Mouse (Mus musculus): ENCODE data around the gene Bcas2. TPM values are rescaled to one million over a fixed set of nuclear protein-coding genes. Genes with fewer than 3 reads are reported as not detected.
A peak's percentile ranks its signal among the peaks of the same experiment; 100 is the strongest.
"Not testable (repeated sequence)": the region's sequence is repeated elsewhere in the genome, so short reads cannot be mapped to it uniquely, and the experiment has no call there.

Bcas2 gene
- polyA plus RNA-seq, 1 experiment from 2014 or later: 269 TPM

- WGBS: 98% methylated on average over 4 of the region's 4 CpGs
- H3K4me2 ChIP-seq: no peak overlapping the region
- no peak overlapping the region for H3K9ac ChIP-seq
- no peaks in the 10 kb centered on the region for H3K27me3 ChIP-seq
- peaks cover 60% of the 10 kb centered on the region for H3K36me3 ChIP-seq (ENCODE audit: poor library complexity, severe bottlenecking)
- peaks cover 7% of the 10 kb centered on the region for H3K4me1 ChIP-seq
- H3K9me3 ChIP-seq (replicated peaks): no peaks in the 10 kb centered on the region
- H3K4me3 ChIP-seq: no peak overlapping the region
- ATAC-seq: no peak
- H3K27ac ChIP-seq: no peak overlapping the region
Measured at GRCm38 (mm10) chr3:103176740-103177139, 5.3 kb downstream of the Bcas2 start.

GRCm38 (mm10) chr3:103179527-103179926, 8.1 kb downstream of the Bcas2 start:
- Histone ChIP-seq H3K9ac (no peak overlapping the region), H3K4me3 (no peak overlapping the region), H3K4me1 (no peaks in the 10 kb centered on the region), H3K27me3 (no peaks in the 10 kb centered on the region), H3K4me2 (no peak overlapping the region), H3K27ac (no peak overlapping the region), H3K36me3 (ENCODE audit: poor library complexity, severe bottlenecking) (peaks cover 46% of the 10 kb centered on the region), H3K9me3 (replicated peaks) (no peaks in the 10 kb centered on the region)
- ATAC-seq: no peak
- WGBS: 95% methylated on average over 9 of the region's 9 CpGs

- Histone ChIP-seq H3K4me1 (no peaks in the 10 kb centered on the region), H3K27me3 (no peaks in the 10 kb centered on the region), H3K4me3 (no peak overlapping the region), H3K36me3 (ENCODE audit: poor library complexity, severe bottlenecking) (peaks cover 33% of the 10 kb centered on the region), H3K9ac (no peak overlapping the region), H3K4me2 (no peak overlapping the region), H3K27ac (no peak overlapping the region), H3K9me3 (replicated peaks) (no peaks in the 10 kb centered on the region)
- ATAC-seq: no peak
- 58% methylated on average over 4 of the region's 4 CpGs for WGBS
Measured at GRCm38 (mm10) chr3:103181171-103181570, 9.7 kb downstream of the Bcas2 start.

GRCm38 (mm10) chr3:103182821-103183220, 11.4 kb downstream of the Bcas2 start:
- Histone ChIP-seq H3K9ac (no peak overlapping the region), H3K4me1 (no peaks in the 10 kb centered on the region), H3K27me3 (no peaks in the 10 kb centered on the region), H3K4me2 (no peak overlapping the region), H3K27ac (no peak overlapping the region), H3K4me3 (no peak overlapping the region), H3K9me3 (replicated peaks) (no peaks in the 10 kb centered on the region), H3K36me3 (ENCODE audit: poor library complexity, severe bottlenecking) (peaks cover 17% of the 10 kb centered on the region)
- 79% methylated on average over 14 of the region's 14 CpGs for WGBS
- ATAC-seq: no peak

GRCm38 (mm10) chr3:103184467-103184866, 13.0 kb downstream of the Bcas2 start:
- H3K27ac ChIP-seq; H3K9ac ChIP-seq; H3K4me3 ChIP-seq; H3K27me3 ChIP-seq; H3K4me2 ChIP-seq; H3K9me3 ChIP-seq (replicated peaks); ATAC-seq; H3K36me3 ChIP-seq (ENCODE audit: poor library complexity, severe bottlenecking); H3K4me1 ChIP-seq: not testable (repeated sequence)

- Histone ChIP-seq H3K4me3 (no peak overlapping the region), H3K9ac (no peak overlapping the region), H3K27ac (peak overlapping the region; percentile 14; the same call in 1 of the 2 replicates), H3K4me1 (no peaks in the 10 kb centered on the region), H3K36me3 (ENCODE audit: poor library complexity, severe bottlenecking) (no peaks in the 10 kb centered on the region), H3K9me3 (replicated peaks) (0 out of 2 replicates have a peak, but pooled peaks cover 5% of the 10 kb centered on the region), H3K4me2 (no peak overlapping the region), H3K27me3 (no peaks in the 10 kb centered on the region)
- WGBS: 58% methylated on average over 5 of the region's 5 CpGs
- no peak for ATAC-seq
Measured at GRCm38 (mm10) chr3:103188451-103188850, 17.0 kb downstream of the Bcas2 start.

- H3K4me2 ChIP-seq: no peak overlapping the region
- no peaks in the 10 kb centered on the region for H3K27me3 ChIP-seq
- WGBS: 94% methylated on average over 2 of the region's 2 CpGs
Measured at GRCm38 (mm10) chr3:103188856-103189255, 17.4 kb downstream of the Bcas2 start.

GRCm38 (mm10) chr3:103192161-103192560, 20.7 kb downstream of the Bcas2 start:
- no peaks in the 10 kb centered on the region for H3K27me3 ChIP-seq
- WGBS: 88% methylated on average over 4 of the region's 4 CpGs
- ATAC-seq: no peak

More at GRCm38 (mm10) chr3:103188856-103189255, 17.4 kb downstream of the Bcas2 start:
- Histone ChIP-seq H3K9me3 (replicated peaks) (0 out of 2 replicates have a peak, but pooled peaks cover 5% of the 10 kb centered on the region), H3K9ac (no peak overlapping the region), H3K27ac (peak overlapping the region; percentile 14; the same call in 1 of the 2 replicates), H3K36me3 (ENCODE audit: poor library complexity, severe bottlenecking) (no peaks in the 10 kb centered on the region), H3K4me3 (no peak overlapping the region), H3K4me1 (no peaks in the 10 kb centered on the region)
- no peak for ATAC-seq

GRCm38 (mm10) chr3:103193186-103193585, 21.7 kb downstream of the Bcas2 start:
- Histone ChIP-seq H3K9ac (no peak overlapping the region), H3K4me2 (no peak overlapping the region), H3K36me3 (ENCODE audit: poor library complexity, severe bottlenecking) (no peaks in the 10 kb centered on the region), H3K4me1 (no peaks in the 10 kb centered on the region), H3K9me3 (replicated peaks) (0 out of 2 replicates have a peak, but pooled peaks cover 5% of the 10 kb centered on the region), H3K4me3 (no peak overlapping the region), H3K27ac (no peak overlapping the region), H3K27me3 (no peaks in the 10 kb centered on the region)
- 57% methylated on average over 1 of the region's 1 CpGs for WGBS
- no peak for ATAC-seq

More at GRCm38 (mm10) chr3:103192161-103192560, 20.7 kb downstream of the Bcas2 start:
- Histone ChIP-seq H3K9ac (no peak overlapping the region), H3K4me1 (no peaks in the 10 kb centered on the region), H3K27ac (no peak overlapping the region), H3K9me3 (replicated peaks) (0 out of 2 replicates have a peak, but pooled peaks cover 5% of the 10 kb centered on the region), H3K4me3 (no peak overlapping the region), H3K4me2 (no peak overlapping the region), H3K36me3 (ENCODE audit: poor library complexity, severe bottlenecking) (no peaks in the 10 kb centered on the region)

- Histone ChIP-seq H3K4me1 (no peaks in the 10 kb centered on the region), H3K36me3 (ENCODE audit: poor library complexity, severe bottlenecking) (no peaks in the 10 kb centered on the region), H3K9ac (no peak overlapping the region), H3K27ac (no peak overlapping the region), H3K4me2 (no peak overlapping the region), H3K9me3 (replicated peaks) (peaks cover 10% of the 10 kb centered on the region; the same call in 1 of the 2 replicates), H3K27me3 (no peaks in the 10 kb centered on the region), H3K4me3 (no peak overlapping the region)
- ATAC-seq: no peak
- 83% methylated on average over 7 of the region's 7 CpGs for WGBS
Measured at GRCm38 (mm10) chr3:103196320-103196823, 24.9 kb downstream of the Bcas2 start.

- 91% methylated on average over 5 of the region's 5 CpGs for whole genome bisulfite sequencing
- H3K4me2 ChIP-seq: no peak overlapping the region
- no peaks in the 10 kb centered on the region for H3K36me3 ChIP-seq (ENCODE audit: poor library complexity, severe bottlenecking)
- no peak for ATAC-seq
- H3K27ac ChIP-seq: no peak overlapping the region
- no peaks in the 10 kb centered on the region for H3K27me3 ChIP-seq
- H3K9ac ChIP-seq: no peak overlapping the region
- H3K4me1 ChIP-seq: no peaks in the 10 kb centered on the region
- H3K9me3 ChIP-seq (replicated peaks): peaks cover 5% of the 10 kb centered on the region; the same call in 1 of the 2 replicates
- no peak overlapping the region for H3K4me3 ChIP-seq
Measured at GRCm38 (mm10) chr3:103199386-103199785, 27.9 kb downstream of the Bcas2 start.

GRCm38 (mm10) chr3:103201105-103201504, 29.6 kb downstream of the Bcas2 start:
- WGBS: 94% methylated on average over 7 of the region's 7 CpGs
- not testable (repeated sequence) for H3K36me3 ChIP-seq (ENCODE audit: poor library complexity, severe bottlenecking); H3K9me3 ChIP-seq (replicated peaks); H3K9ac ChIP-seq; H3K4me2 ChIP-seq; H3K27me3 ChIP-seq; ATAC-seq; H3K4me1 ChIP-seq; H3K4me3 ChIP-seq; H3K27ac ChIP-seq

- no peak overlapping the region for H3K4me3 ChIP-seq
- no peaks in the 10 kb centered on the region for H3K4me1 ChIP-seq
- no peak overlapping the region for H3K4me2 ChIP-seq
- H3K9me3 ChIP-seq (replicated peaks): peaks cover 5% of the 10 kb centered on the region; the same call in 1 of the 2 replicates
- WGBS: 93% methylated on average over 1 of the region's 1 CpGs
- H3K27ac ChIP-seq: no peak overlapping the region
- H3K36me3 ChIP-seq (ENCODE audit: poor library complexity, severe bottlenecking): no peaks in the 10 kb centered on the region
- no peak overlapping the region for H3K9ac ChIP-seq
- no peaks in the 10 kb centered on the region for H3K27me3 ChIP-seq
- no peak for ATAC-seq
Measured at GRCm38 (mm10) chr3:103203554-103203953, 32.1 kb downstream of the Bcas2 start.
